Mouse (Mus musculus) left cerebral cortex, adult 8-10 months (tissue): ENCODE data around the gene Tti1. TPM values are rescaled to one million over a fixed set of nuclear protein-coding genes. Genes with fewer than 3 reads are reported as not detected.
"Not testable (repeated sequence)": the region's sequence is repeated elsewhere in the genome, so short reads cannot be mapped to it uniquely, and the experiment has no call there.

Experiments used
- DNase-seq, 2 experiments: peaks; one replicate each; pipeline ENCODE4 v3.0.0; 2022; ENCODE audit warnings: low spot score in 2 of 2
- total RNA-seq, 4 experiments: library from RNA; stranded (reverse); gene quantifications; 2 replicates each; pipeline ENCODE4 v1.2.4; 2022

Gene Tti1
- total RNA-seq: 10 to 100 TPM; 23.6 to 25.7 (median 24.7) TPM

- DNase-seq: peak; percentile 87 to 96
Measured at GRCm38 (mm10) chr2:158028354-158028863, at the start of gene Tti1, which contains the start of gene Rprd1b. Gene Tti1, minus strand, starts transcription at chr2:158028433. Gene Rprd1b, plus strand, starts transcription at chr2:158028497.

DNA sequence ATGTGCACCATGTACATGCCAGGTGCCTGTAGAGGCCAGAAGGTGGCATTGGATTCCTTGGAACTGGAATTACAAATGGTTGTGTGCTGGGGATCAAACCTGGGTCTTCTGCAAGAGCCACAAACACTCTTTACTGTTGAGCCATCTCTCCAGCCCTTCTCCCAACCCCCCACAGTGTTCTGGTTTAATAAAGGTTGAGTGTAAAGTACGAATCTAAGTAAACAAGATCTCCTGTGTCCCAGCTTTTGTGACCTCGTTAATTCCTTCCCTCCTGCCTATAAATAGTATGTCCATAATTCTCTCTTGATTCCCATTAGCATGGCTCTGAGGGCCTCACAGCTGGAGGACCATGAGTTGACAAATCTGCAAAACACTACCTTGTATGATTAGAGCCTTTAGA, 49.7 kb upstream of the Tti1 start:
- DNase-seq: no peak

DNA sequence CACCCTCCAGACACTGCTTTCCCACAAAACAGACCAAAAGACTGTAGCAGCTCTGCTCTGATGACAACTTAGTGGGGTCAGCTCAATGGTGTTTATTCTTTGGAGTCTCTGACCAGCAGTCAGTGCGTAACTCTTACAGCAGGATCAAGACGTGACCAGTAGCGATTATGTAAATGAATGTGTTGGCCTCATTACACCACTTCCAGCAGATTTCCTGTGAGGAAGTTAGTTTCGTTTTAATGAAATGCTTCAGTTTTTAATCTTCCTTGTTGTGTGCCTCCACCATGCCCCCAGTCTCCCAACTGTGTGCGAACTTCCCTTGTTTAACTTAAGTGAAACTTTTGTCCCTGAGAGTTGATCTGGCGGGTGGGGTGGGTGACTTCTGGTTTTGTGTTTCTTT, 48.5 kb upstream of the Tti1 start:
- no peak for DNase-seq

DNA sequence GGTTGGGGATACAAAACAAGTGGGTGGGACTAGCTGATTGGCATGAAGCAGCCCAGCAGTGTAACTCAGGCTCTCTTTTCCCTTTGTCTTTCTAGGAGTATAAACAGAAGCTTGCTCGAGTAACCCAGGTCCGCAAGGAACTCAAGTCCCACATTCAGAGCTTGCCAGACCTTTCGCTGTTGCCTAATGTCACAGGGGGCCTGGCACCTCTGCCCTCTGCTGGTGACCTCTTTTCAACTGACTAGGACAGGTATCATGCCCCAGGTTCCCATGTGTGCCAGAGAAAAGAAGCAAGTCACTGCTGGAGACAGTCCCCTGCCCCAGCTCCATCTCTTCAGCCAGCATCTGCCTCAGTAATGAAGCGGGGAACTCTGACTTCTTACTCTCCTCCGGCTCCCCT, 46.6 kb upstream of the Tti1 start:
- DNase-seq: no peak

- DNase-seq: no peak
Measured at GRCm38 (mm10) chr2:158071633-158071995, 43.4 kb upstream of the Tti1 start.

- no peak for DNase-seq
Measured at GRCm38 (mm10) chr2:158070885-158071632, 42.8 kb upstream of the Tti1 start.

GRCm38 (mm10) chr2:158068444-158068971, 40.3 kb upstream of the Tti1 start:
- no peak for DNase-seq

- DNase-seq: no peak
Measured at GRCm38 (mm10) chr2:158067260-158067824, 39.1 kb upstream of the Tti1 start.

DNA sequence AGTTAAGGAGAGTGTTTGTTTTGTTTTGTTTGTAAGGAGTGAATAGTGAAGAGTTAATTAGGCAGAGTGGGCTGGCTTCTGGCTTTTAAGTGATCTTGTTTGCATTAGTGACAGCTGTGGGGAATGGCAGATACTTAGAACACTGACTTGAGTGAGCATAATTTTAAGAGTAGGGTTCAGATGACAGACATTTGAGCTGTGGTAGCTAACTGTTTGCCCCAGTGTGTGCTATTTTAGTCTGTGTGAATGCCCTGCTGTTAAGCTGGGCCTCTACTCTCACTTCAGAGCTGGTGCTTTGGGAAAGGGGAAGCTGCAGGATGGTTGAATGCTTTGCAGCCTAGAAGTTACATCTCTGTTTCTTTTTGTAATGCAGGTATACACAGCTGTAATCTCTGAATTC, 38.2 kb upstream of the Tti1 start:
- no peak for DNase-seq

GRCm38 (mm10) chr2:158065064-158065463, 36.8 kb upstream of the Tti1 start:
- no peak for DNase-seq

DNA sequence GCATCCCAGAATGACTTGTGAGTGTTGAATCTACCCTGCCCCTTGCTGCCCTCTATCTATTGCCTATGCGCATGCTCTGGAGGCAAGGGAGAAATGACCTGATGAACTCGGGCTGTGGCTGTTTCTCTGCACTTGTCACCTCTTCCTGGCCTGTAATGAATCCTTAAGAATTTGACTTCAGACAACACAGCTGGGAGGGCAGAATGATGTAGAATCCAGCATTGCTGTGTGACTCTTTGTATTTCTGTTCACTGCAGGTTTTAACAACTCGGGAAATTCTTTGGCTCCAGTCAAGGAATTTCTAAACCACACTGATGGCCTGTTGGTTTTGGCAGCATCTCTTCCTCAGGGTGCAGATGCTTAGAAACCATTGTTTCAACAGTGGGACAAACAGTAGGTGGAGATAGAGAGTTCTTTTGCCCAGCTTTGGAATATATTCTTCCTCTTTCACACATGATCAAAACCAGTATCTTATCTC, 36.4 kb upstream of the Tti1 start:
- no peak for DNase-seq

- DNase-seq: no peak
Measured at GRCm38 (mm10) chr2:158063036-158063435, 34.8 kb upstream of the Tti1 start.

- no peak for DNase-seq
Measured at GRCm38 (mm10) chr2:158059666-158060105, 31.5 kb upstream of the Tti1 start.

DNA sequence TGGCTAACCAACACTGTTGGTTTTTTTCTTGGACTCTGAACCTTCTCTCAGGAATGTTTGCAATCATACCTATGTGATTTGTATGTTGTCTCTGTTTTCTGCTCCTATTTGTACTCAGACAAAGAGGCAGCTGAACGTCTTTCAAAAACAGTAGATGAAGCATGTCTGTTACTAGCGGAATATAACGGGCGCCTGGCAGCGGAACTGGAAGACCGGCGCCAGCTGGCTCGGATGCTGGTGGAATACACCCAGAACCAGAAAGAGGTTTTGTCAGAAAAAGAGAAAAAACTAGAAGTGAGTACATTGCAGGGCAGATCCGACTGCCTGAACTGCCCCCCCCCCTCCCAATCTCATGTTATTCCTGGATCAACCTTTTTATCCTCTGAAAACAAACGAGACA, 30.3 kb upstream of the Tti1 start:
- no peak for DNase-seq

DNA sequence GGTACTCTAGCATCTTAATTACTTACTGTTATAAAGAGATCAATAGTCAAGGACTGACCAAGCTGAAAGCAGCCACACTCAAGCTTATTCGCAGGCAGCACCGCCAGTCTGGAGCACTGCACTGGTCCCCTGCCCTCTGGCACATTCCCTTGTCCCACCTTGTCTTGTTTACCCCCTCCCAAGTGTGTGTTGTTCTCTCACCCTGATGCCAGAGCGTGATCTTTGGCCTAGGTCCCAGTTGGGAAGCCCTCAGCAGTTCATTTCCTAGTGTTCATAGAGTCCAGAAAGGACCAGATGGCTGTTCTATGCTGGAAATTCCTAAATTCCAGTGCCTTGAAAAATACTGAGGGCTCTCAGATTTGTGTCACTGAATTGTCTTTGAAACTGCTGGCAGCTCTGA, 28.8 kb upstream of the Tti1 start:
- DNase-seq: no peak

- not testable (repeated sequence) for DNase-seq
Measured at GRCm38 (mm10) chr2:158055383-158055782, 27.1 kb upstream of the Tti1 start.

- no peak for DNase-seq
Measured at GRCm38 (mm10) chr2:158054596-158054995, 26.4 kb upstream of the Tti1 start.

DNA sequence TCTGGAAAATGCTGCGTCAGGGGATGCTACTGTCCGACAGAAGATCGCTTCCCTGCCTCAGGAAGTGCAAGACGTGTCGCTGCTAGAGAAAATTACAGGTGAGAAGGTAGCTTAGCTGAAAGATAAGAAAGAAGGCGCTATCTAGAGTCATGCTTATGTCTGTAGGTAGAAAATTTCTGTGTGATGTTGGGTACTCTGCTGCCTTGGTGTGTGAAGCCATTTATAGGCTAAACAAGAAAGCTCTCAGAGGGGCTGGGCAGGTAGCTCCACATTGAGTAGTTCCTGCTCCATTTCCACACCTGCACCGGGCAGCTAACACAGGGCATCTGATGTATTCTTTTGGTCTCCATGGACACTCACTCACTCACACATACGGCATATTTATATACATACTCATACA, 21.9 kb upstream of the Tti1 start:
- DNase-seq: no peak

- no peak for DNase-seq
Measured at GRCm38 (mm10) chr2:158048718-158049117, 20.5 kb upstream of the Tti1 start.

GRCm38 (mm10) chr2:158047903-158048302, 19.7 kb upstream of the Tti1 start:
- no peak for DNase-seq

- DNase-seq: no peak
Measured at GRCm38 (mm10) chr2:158046186-158046585, 18.0 kb upstream of the Tti1 start.

GRCm38 (mm10) chr2:158043504-158043903, 15.3 kb upstream of the Tti1 start:
- DNase-seq: no peak

DNA sequence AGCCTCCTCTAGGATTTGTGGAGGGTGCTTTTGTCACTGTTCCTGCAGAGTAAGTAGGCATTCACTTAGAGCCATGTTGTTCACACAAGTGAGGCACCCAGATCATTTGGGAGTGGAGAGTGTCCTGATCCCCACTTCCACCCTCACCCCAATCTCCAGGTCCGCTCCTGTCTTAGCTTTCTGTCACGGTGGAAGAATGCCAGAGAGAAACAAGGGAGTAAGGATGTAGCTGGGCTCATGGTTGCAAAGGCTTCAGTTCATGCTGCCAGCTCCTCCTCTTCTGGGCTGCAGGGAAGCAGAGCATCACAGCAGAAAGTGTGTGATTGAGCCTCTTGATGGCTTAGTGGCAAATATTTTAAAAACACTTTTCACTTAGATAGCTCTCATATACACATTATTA, 12.2 kb upstream of the Tti1 start:
- DNase-seq: no peak
